Mouse (Mus musculus): Measurements from ENCODE around the gene Fundc1. TPM values are rescaled to one million over a fixed set of nuclear protein-coding genes. Genes with fewer than 3 reads are reported as not detected.
"Not testable (repeated sequence)": the region's sequence is repeated elsewhere in the genome, so short reads cannot be mapped to it uniquely, and the experiment has no call there.

Fundc1 gene
- polyA plus RNA-seq, 1 experiment = 1.3 TPM

DNA sequence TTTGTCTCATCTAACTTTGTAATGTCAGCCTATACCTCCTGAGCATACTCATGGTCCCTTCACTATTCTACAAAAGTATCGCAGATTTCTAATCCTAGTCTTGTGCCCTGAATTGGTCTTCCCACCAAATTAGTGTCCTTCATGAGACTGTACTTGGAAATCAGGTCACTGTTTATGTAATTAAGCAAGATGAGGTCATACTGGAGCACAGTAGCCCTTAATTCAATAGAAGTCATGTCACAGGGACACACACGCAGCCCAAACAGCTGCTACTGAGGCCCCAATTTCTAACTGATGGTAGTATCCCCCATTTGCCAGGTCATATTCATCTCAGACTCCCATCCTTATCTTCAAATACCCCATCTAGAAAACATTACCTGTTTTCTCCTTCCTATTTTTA, 3.5 kb downstream of the Fundc1 start:
- 87% methylated on average over 2 of the region's 2 CpGs for WGBS
- no peak overlapping the region for H3K27ac ChIP-seq (ENCODE audit: insufficient read depth, low read depth, low read length)
- TF ChIP-seq POLR2A (IDR thresholded peaks at IDR 0.05; ENCODE audit: low read depth, low read length) = no peak
- no peak for TF ChIP-seq CTCF (IDR thresholded peaks at IDR 0.05; ENCODE audit: extremely low read depth, insufficient read length, insufficient replicate concordance, low read depth, low read length)

DNA sequence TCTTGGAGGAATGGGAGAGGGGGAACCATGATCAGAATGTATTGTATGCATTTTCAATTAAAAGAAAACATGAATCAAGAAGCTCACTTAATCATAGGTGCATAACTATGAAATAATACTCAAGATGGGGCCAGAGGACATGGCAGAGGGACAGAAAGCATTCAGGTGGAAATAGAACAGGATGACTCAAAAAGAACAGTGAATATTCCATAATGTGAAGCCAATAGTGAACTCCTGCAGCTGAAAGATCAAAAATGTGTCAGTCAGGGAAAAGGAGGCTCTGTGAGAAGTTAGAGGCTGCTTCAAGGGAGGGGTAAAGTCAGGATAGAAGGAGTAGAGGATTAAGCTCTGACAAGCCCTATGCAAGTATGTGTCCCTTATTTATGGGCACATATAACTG, 6.4 kb downstream of the Fundc1 start:
- no peaks in the 10 kb centered on the region for H3K4me1 ChIP-seq (ENCODE audit: control insufficient read depth, insufficient read depth, insufficient read length, low read length)
- H3K4me3 ChIP-seq (ENCODE audit: low read depth, low read length) = no peak overlapping the region
- H3K27ac ChIP-seq (ENCODE audit: insufficient read depth, low read depth, low read length) = no peak overlapping the region
- no peaks in the 10 kb centered on the region for H3K27me3 ChIP-seq (ENCODE audit: control insufficient read depth, insufficient read depth, low read length)
- H3K36me3 ChIP-seq (ENCODE audit: control insufficient read depth, insufficient read depth, low read length) = peaks cover 2% of the 10 kb centered on the region
- no peak for TF ChIP-seq POLR2A (IDR thresholded peaks at IDR 0.05; ENCODE audit: low read depth, low read length)
- no peak for TF ChIP-seq CTCF (IDR thresholded peaks at IDR 0.05; ENCODE audit: extremely low read depth, insufficient read length, insufficient replicate concordance, low read depth, low read length)

More for the DNA sequence above, 3.5 kb downstream of the Fundc1 start:
- H3K27me3 ChIP-seq (ENCODE audit: control insufficient read depth, insufficient read depth, low read length) = no peaks in the 10 kb centered on the region
- H3K4me3 ChIP-seq (ENCODE audit: low read depth, low read length) = no peak overlapping the region
- peaks cover 2% of the 10 kb centered on the region for H3K36me3 ChIP-seq (ENCODE audit: control insufficient read depth, insufficient read depth, low read length)
- no peaks in the 10 kb centered on the region for H3K4me1 ChIP-seq (ENCODE audit: control insufficient read depth, insufficient read depth, insufficient read length, low read length)

DNA sequence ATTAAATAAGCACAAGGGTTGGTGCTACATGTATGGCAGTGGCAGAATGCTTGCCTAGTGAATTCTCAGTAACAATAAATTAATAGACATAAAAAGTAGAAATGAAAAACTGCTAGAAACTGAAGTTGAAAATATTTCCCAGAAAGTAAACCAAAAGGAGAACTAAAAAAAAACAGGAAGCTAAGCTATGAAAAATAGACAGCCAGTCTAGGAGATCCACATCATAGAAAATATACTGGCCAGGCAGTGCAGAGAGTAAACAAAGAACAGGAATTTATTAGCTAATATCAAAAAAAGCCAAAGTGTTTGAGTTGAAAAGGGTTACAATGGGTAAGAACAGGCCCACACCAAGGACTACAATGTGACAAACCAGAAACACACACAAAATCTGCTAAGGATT, 7.4 kb downstream of the Fundc1 start:
- Histone ChIP-seq H3K27ac (ENCODE audit: insufficient read depth, low read depth, low read length) (no peak overlapping the region), H3K27me3 (ENCODE audit: control insufficient read depth, insufficient read depth, low read length) (no peaks in the 10 kb centered on the region), H3K4me1 (ENCODE audit: control insufficient read depth, insufficient read depth, insufficient read length, low read length) (no peaks in the 10 kb centered on the region), H3K4me3 (ENCODE audit: low read depth, low read length) (no peak overlapping the region), H3K36me3 (ENCODE audit: control insufficient read depth, insufficient read depth, low read length) (peaks cover 2% of the 10 kb centered on the region)
- TF ChIP-seq POLR2A (IDR thresholded peaks at IDR 0.05; ENCODE audit: low read depth, low read length) (no peak), CTCF (IDR thresholded peaks at IDR 0.05; ENCODE audit: extremely low read depth, insufficient read length, insufficient replicate concordance, low read depth, low read length) (no peak)

DNA sequence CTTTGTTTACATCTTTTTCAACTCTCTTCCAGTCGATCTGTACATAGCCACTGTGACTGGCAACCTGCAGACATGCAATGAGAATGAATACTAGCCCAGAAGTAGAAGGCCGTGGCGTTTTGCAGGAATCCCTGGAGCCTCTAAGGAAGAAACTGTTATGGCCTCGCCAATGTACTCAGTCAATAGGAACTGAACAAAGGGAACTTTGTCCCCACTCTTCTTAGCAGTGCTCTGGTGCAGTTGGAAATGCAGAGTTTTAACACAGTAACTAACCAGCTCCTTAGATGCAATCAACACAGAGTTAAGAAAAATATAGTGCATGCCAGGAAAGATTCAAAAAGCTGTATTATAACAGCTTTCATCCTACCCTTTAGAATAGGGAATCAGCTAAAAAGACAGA, 13.4 kb downstream of the Fundc1 start:
- no peaks in the 10 kb centered on the region for H3K4me1 ChIP-seq (ENCODE audit: control insufficient read depth, insufficient read depth, insufficient read length, low read length)
- H3K27me3 ChIP-seq (ENCODE audit: control insufficient read depth, insufficient read depth, low read length) = no peaks in the 10 kb centered on the region
- H3K27ac ChIP-seq (ENCODE audit: insufficient read depth, low read depth, low read length) = no peak overlapping the region
- 34% methylated on average over 4 of the region's 4 CpGs for WGBS
- no peak for TF ChIP-seq POLR2A (IDR thresholded peaks at IDR 0.05; ENCODE audit: low read depth, low read length)
- no peak for TF ChIP-seq CTCF (IDR thresholded peaks at IDR 0.05; ENCODE audit: extremely low read depth, insufficient read length, insufficient replicate concordance, low read depth, low read length)
- H3K36me3 ChIP-seq (ENCODE audit: control insufficient read depth, insufficient read depth, low read length) = peaks cover 5% of the 10 kb centered on the region; the same call in 1 of the 2 replicates
- no peak overlapping the region for H3K4me3 ChIP-seq (ENCODE audit: low read depth, low read length)

DNA sequence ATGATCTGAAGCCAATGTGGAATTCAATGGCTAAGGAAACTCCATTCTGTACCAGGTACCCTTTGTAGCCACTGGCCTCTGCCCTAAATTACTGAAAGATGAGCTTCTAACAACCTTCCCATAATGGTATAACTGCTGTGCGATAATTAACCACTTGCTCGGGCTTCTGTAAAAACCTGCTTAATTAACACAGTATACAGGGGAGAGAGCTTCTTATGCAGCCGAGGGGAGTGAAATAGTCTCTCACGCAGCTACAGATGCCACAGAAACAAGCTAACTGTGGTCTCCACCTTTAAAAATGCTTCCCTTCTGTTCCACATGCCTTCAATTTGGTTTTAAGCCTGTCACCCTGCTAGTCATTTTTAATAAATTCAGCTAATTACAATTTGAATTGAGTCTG, 17.6 kb downstream of the Fundc1 start:
- H3K27ac ChIP-seq (ENCODE audit: insufficient read depth, low read depth, low read length) = no peak overlapping the region
- H3K27me3 ChIP-seq (ENCODE audit: control insufficient read depth, insufficient read depth, low read length) = no peaks in the 10 kb centered on the region
- H3K4me3 ChIP-seq (ENCODE audit: low read depth, low read length) = no peak overlapping the region
- WGBS = 90% methylated on average over 4 of the region's 4 CpGs
- no peak for TF ChIP-seq POLR2A (IDR thresholded peaks at IDR 0.05; ENCODE audit: low read depth, low read length)
- no peak for TF ChIP-seq CTCF (IDR thresholded peaks at IDR 0.05; ENCODE audit: extremely low read depth, insufficient read length, insufficient replicate concordance, low read depth, low read length)
- peaks cover 5% of the 10 kb centered on the region; the same call in 1 of the 2 replicates for H3K36me3 ChIP-seq (ENCODE audit: control insufficient read depth, insufficient read depth, low read length)
- no peaks in the 10 kb centered on the region for H3K4me1 ChIP-seq (ENCODE audit: control insufficient read depth, insufficient read depth, insufficient read length, low read length)

DNA sequence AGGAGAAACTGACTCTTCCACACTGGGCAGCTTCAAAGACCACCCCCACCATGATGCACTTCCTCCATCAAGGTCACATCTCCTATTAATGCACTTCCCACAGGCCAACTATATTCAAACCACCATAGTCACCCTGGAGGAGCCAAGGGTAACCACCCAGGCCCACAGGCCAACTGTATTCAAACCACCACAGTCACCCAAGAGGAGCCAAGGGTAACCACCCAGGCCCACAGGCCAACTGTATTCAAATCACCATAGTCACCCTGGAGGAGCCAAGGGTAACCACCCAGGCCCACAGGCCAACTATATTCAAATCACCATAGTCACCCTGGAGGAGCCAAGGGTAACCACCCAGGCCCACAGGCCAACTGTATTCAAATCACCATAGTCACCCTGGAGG, 20.5 kb downstream of the Fundc1 start:
- not testable (repeated sequence) for H3K4me3 ChIP-seq (ENCODE audit: low read depth, low read length); H3K4me1 ChIP-seq (ENCODE audit: control insufficient read depth, insufficient read depth, insufficient read length, low read length); H3K36me3 ChIP-seq (ENCODE audit: control insufficient read depth, insufficient read depth, low read length); H3K27ac ChIP-seq (ENCODE audit: insufficient read depth, low read depth, low read length); H3K27me3 ChIP-seq (ENCODE audit: control insufficient read depth, insufficient read depth, low read length)

DNA sequence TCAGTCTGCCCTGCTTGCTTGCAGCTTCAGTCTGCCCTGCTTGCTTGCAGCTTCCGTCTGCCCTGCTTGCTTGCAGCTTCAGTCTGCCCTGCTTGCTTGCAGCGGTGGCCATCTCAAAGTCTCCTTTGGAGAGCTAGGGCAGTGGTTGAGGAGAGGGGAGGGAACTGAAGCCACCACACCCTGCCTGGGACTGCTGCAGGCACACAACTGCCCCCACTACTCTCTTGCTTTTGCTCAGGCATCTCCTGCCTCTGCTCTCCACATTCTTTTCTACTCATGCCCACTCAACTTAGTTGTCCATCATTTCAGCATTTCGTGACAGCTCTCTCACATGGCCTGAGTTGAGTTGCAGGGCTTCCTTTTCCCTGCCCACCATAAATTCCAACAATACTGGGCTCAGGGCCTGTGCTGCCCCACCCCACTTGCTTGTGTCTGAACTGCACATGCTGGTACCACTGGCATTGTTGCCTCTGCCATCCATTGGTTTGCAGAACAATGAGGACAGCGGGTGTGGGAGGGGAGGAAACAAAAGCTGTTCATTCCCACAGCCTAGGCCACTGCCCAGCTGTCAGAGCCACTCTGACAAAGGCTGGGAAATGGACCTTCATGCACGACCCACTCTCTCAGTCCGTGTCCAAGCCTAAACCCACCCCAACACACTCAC, 24.9 kb downstream of the Fundc1 start:
- Histone ChIP-seq H3K36me3 (ENCODE audit: control insufficient read depth, insufficient read depth, low read length) (no peaks in the 10 kb centered on the region), H3K27me3 (ENCODE audit: control insufficient read depth, insufficient read depth, low read length) (no peaks in the 10 kb centered on the region), H3K4me3 (ENCODE audit: low read depth, low read length) (no peak overlapping the region), H3K27ac (ENCODE audit: insufficient read depth, low read depth, low read length) (no peak overlapping the region), H3K4me1 (ENCODE audit: control insufficient read depth, insufficient read depth, insufficient read length, low read length) (peaks cover 2% of the 10 kb centered on the region; the same call in 1 of the 2 replicates)
- 24% methylated on average over 6 of the region's 6 CpGs for WGBS
- TF ChIP-seq CTCF (IDR thresholded peaks at IDR 0.05; ENCODE audit: extremely low read depth, insufficient read length, insufficient replicate concordance, low read depth, low read length) = no peak
- TF ChIP-seq POLR2A (IDR thresholded peaks at IDR 0.05; ENCODE audit: low read depth, low read length) = no peak

Data from small intestine, adult 2 months (tissue).